Mouse (Mus musculus) layer of hippocampus, adult 8-10 months (tissue): Measurements from ENCODE around the gene Olfr1132. TPM values are rescaled to one million over a fixed set of nuclear protein-coding genes. Genes with fewer than 3 reads are reported as not detected.
"Not testable (repeated sequence)": the region's sequence is repeated elsewhere in the genome, so short reads cannot be mapped to it uniquely, and the experiment has no call there.

Source experiments
- DNase-seq, 2 experiments: peaks; one replicate each; pipeline ENCODE4 v3.0.0; 2022; ENCODE audit warnings: low spot score in 2 of 2
- total RNA-seq, 4 experiments: library from RNA; stranded (reverse); gene quantifications; 2 replicates each; pipeline ENCODE4 v1.2.4; 2022

Gene Olfr1132
- total RNA-seq: not detected

- no peak for DNase-seq
These were observed at the start of gene Olfr1132 for GRCm38 (mm10) chr2:87637435-87637834. Gene Olfr1132 (minus strand): TSS chr2:87637535.

GRCm38 (mm10) chr2:87673564-87673963 is 36.2 kb upstream of the Olfr1132 start, which contains the start of gene Olfr1135:
Gene Olfr1135 (minus strand): TSS chr2:87673664.
- no peak for DNase-seq

GRCm38 (mm10) chr2:87658360-87658759 is 21.0 kb upstream of the Olfr1132 start, which contains the start of gene Olfr1134:
Gene Olfr1134 (minus strand): TSS chr2:87658460.
- no peak for DNase-seq

GRCm38 (mm10) chr2:87647274-87647673 is 9.9 kb upstream of the Olfr1132 start, which contains the start of gene Olfr1133:
Gene Olfr1133 (minus strand): TSS chr2:87647374.
- no peak for DNase-seq

- DNase-seq: no peak
These were observed 5.1 kb upstream of the Olfr1132 start for GRCm38 (mm10) chr2:87642441-87642840.

GRCm38 (mm10) chr2:87626804-87627203 is 10.5 kb downstream of the Olfr1132 start, which contains the start of gene Olfr1131:
Gene Olfr1131 (plus strand): TSS chr2:87627104.
- no peak for DNase-seq

GRCm38 (mm10) chr2:87605912-87606311 is 31.4 kb downstream of the Olfr1132 start, which contains the start of gene Olfr1130:
Gene Olfr1130 (plus strand): TSS chr2:87606212.
- DNase-seq: not testable (repeated sequence)

Other genes starting within 250 kb of the Olfr1132 start
- not detected for gene Olfr1123, start 220.9 kb downstream of the Olfr1132 start, total RNA-seq
- gene Olfr1124, start 207.3 kb downstream of the Olfr1132 start, total RNA-seq: not detected
- not detected for gene Olfr1126, start 183.6 kb downstream of the Olfr1132 start, total RNA-seq
- gene Pramel7, start 140.4 kb downstream of the Olfr1132 start, total RNA-seq: not detected
- not detected for gene Pramel6, start 131.0 kb downstream of the Olfr1132 start, total RNA-seq
- under 1 TPM in 2 of 4 experiments, not detected in 2; 0.33 to 0.49 TPM for gene Olfr153, start 105.7 kb downstream of the Olfr1132 start, total RNA-seq
- gene Olfr1128, start 92.0 kb downstream of the Olfr1132 start, total RNA-seq: not detected
- not detected for gene Olfr1129, start 63.6 kb downstream of the Olfr1132 start, total RNA-seq
- not detected for gene Olfr1130, start 31.3 kb downstream of the Olfr1132 start, total RNA-seq
- gene Olfr1131, start 10.4 kb downstream of the Olfr1132 start, total RNA-seq: not detected
- gene Olfr1133, start 9.8 kb upstream of the Olfr1132 start, total RNA-seq: not detected
- not detected for gene Olfr1134, start 20.9 kb upstream of the Olfr1132 start, total RNA-seq
- not detected for gene Olfr1135, start 36.1 kb upstream of the Olfr1132 start, total RNA-seq
- gene Olfr1136, start 56.4 kb upstream of the Olfr1132 start, total RNA-seq: not detected
- gene Olfr1137, start 75.6 kb upstream of the Olfr1132 start, total RNA-seq: not detected
- not detected for gene Olfr1138, start 102.4 kb upstream of the Olfr1132 start, total RNA-seq
- not detected for gene Olfr1140, start 106.2 kb upstream of the Olfr1132 start, total RNA-seq
- gene Olfr1141, start 116.5 kb upstream of the Olfr1132 start, total RNA-seq: not detected
- not detected for gene Olfr152, start 141.9 kb upstream of the Olfr1132 start, total RNA-seq
- gene Olfr1143, start 163.1 kb upstream of the Olfr1132 start, total RNA-seq: not detected
- not detected for gene Olfr1145, start 172.3 kb upstream of the Olfr1132 start, total RNA-seq
- gene Olfr1148, start 193.0 kb upstream of the Olfr1132 start, total RNA-seq: not detected
- not detected for gene Olfr1150-ps1, start 206.5 kb upstream of the Olfr1132 start, total RNA-seq
- gene Olfr1151, start 218.3 kb upstream of the Olfr1132 start, total RNA-seq: not detected
- gene Olfr1152, start 229.0 kb upstream of the Olfr1132 start, total RNA-seq: not detected